Mouse (Mus musculus) heart, postnatal 36 days (tissue): ENCODE measurements around the gene Tceanc. TPM values are rescaled to one million over a fixed set of nuclear protein-coding genes. Genes with fewer than 3 reads are reported as not detected.
"Not testable (repeated sequence)": the region's sequence is repeated elsewhere in the genome, so short reads cannot be mapped to it uniquely, and the experiment has no call there.

ENCODE experiments used
- DNase-seq, 2 experiments: peaks; one replicate each; pipeline ENCODE4 v3.0.0; 2021 to 2022
- intact Hi-C: fragments of 180-260 bp; cut with DNase I; formaldehyde crosslinking; loops from one replicate; pipeline ENCODE4 v1.15.1; 2025
- total RNA-seq, 2 experiments: library from RNA; stranded (reverse); gene quantifications; 2 replicates each; pipeline ENCODE4 v1.2.3; 2021

Gene Tceanc
- 1 to 10 TPM; 2.4 to 3.6 TPM for total RNA-seq

- peak; percentile 10 for DNase-seq
- intact Hi-C loops = loop anchor here (10.0 kb wide), 2 partner anchors 344 to 546 kb away; partner anchors contain the start of gene Gemin8
These were observed at the start of gene Tceanc for GRCm38 (mm10) chrX:166518345-166518744. TSS of gene Tceanc (minus strand) at chrX:166518567.

DNA sequence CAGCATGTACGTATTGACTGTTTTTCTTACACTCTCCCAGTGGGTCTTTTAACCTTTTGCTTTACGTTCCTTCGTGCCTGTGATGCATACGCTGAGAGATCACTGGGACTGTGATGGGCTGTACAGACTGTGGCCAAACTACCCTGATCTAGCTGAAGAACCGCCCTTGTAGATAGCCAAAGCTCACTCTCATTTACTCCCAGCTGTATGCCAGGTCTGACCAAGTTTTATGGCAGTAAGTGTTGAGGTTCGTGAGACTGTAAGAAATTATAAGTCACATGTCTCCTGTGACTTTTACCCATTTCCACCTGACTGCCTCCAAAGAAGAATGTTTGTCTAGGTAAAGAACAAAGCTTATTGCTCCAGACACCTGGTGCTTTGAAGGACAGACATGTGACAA is 47.6 kb upstream of the Tceanc start:
- DNase-seq = no peak
- intact Hi-C loops = no loop called here

GRCm38 (mm10) chrX:166565401-166565800 is 47.0 kb upstream of the Tceanc start:
- no peak for DNase-seq
- intact Hi-C loops = no loop called here

- intact Hi-C loops = no loop called here
- DNase-seq = no peak
These were observed 46.5 kb upstream of the Tceanc start for GRCm38 (mm10) chrX:166564900-166565299.

DNA sequence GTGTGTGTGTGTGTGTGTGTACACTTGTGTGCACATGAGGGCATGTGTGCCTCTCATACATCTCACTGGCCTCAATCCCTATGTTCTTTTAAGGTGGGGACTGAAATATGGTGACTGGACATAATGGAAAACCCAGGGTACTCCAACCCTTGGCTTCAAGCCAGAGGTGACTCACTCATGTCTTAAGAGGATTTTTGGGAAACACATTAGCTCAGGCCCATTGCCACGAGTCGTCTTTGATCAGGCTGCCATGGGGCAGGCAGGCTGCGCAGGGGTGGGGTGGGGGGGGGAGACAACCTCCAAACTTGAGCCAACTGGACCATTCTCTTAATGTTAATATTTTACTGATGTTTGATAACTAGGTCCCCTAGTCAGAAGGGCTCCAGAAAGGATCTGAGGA is 41.0 kb upstream of the Tceanc start:
- intact Hi-C loops = no loop called here
- no peak for DNase-seq

DNA sequence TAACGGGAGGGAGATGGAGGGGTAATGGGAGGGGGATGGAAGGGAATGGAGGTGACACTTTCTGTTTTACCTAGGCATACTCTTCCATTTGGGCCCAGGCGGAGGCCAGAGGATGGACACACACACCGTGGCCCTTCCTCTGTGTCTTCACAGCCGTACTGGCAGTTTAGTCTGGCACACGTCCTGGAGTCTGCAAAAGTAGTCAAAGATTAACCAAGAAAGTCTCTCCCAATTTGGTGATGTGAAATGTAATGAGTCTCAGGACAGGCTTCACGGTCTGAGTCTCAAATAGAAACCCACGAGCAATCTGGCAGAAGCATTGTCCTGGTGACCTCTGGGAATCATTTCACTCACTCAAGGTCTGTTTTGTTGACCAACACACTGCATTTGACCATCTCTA is 34.0 kb upstream of the Tceanc start:
- intact Hi-C loops = no loop called here
- DNase-seq = no peak

DNA sequence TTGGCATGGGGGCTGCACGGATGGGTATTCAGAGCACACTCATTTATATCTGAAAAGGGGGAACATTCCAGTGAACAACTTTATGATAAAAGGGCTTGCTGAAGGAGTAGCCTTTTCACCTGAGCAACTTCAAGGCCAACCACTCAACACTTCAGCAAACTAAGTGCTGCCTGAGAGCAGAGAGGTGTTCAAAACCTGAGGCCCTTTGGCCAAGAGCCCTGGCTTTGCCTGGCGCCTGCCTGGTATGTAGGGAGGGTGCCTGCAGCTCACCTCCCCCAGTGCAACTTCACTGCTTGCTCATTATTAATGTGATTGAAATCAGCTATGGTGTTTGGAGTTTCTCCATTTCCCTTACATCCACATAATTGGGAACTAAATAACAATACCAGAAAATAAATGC is 28.1 kb upstream of the Tceanc start:
- intact Hi-C loops = no loop called here
- no peak for DNase-seq

- no peak for DNase-seq
- intact Hi-C loops = no loop called here
These were observed 16.8 kb upstream of the Tceanc start for GRCm38 (mm10) chrX:166535138-166535537.

- no peak for DNase-seq
- intact Hi-C loops = no loop called here
These were observed 15.1 kb upstream of the Tceanc start for GRCm38 (mm10) chrX:166533432-166533831.

- intact Hi-C loops = no loop called here
- no peak for DNase-seq
These were observed 13.3 kb upstream of the Tceanc start for GRCm38 (mm10) chrX:166531671-166532070.

DNA sequence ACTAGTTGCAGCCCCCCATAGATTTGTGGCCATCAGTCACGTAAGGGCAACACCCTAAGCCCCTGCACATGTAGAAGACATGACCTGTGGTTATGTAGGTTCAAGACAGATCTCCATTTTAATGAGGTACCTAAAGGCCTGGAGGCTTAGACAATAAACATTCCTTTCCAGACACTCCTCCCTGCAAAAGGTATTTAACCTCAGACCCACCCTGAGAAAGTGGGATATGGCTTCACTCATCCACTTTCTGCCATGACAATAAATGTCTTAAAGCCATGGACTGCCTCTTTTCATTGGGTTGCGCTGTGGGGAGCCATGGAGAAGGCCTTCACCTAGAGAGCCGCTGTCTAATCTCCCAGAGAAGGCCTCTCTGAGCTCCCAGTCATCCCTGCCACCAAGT is 9.8 kb upstream of the Tceanc start:
- intact Hi-C loops = no loop called here
- DNase-seq = no peak

DNA sequence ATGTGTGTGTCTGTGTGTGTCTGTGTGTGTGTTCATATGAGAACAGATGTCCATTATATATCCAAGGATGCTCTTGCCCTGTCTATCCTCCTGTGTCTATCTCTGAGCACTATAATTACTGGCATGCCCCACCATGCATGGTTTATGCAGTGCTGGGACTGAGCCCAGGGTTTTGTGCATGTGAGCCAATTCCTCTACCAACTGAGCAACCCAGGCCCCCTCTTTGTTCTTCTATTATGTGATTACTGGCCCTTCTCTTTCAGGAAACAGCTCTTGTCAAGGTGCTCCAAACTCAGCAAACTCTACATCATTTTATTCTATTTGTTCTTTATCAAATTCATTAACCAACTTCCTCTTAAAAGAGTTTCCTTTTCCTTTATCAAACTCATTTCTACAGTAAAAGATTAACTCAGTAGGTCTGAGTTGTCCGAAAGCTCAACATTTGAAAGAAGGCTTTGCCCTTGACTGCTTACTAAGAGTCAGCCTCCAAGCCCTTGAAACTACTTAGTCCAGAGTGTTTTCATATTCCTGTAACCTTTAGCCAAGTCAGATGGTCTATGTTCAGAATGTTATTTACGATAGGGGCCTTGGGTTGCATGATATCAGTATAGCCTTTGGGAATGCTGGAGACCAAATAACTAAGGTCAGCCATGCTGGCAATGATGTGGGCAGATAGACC is 7.4 kb upstream of the Tceanc start:
- intact Hi-C loops = no loop called here
- no peak for DNase-seq

DNA sequence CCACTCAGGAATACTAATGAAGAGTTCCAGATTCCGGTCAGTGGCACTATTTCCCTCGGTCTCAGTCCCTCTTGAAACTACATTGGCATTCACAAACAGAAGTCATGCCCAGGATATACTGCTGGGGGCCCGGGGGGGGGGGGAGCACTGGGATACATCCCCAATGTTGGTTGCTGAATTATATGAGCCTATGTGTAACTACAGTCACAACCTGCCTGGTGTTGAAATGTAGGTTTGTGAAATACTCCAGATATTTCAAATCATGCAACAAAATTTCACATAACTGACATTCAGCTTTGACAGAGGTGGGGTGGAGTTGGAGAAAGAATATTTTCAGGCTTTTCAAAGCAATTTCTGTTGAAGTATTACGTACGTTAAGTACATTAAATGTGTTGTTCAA is 2.4 kb upstream of the Tceanc start:
- no peak for DNase-seq
- intact Hi-C loops = no loop called here

GRCm38 (mm10) chrX:166516631-166517030 is 1.7 kb downstream of the Tceanc start:
- intact Hi-C loops = loop anchor here (10.0 kb wide), 2 partner anchors 342 to 548 kb away; partner anchors contain the start of gene Gemin8
- no peak for DNase-seq

- intact Hi-C loops = loop anchor here (10.0 kb wide), 2 partner anchors 341 to 549 kb away; partner anchors contain the start of gene Gemin8
- no peak for DNase-seq
These were observed 2.4 kb downstream of the Tceanc start for GRCm38 (mm10) chrX:166515923-166516322.

DNA sequence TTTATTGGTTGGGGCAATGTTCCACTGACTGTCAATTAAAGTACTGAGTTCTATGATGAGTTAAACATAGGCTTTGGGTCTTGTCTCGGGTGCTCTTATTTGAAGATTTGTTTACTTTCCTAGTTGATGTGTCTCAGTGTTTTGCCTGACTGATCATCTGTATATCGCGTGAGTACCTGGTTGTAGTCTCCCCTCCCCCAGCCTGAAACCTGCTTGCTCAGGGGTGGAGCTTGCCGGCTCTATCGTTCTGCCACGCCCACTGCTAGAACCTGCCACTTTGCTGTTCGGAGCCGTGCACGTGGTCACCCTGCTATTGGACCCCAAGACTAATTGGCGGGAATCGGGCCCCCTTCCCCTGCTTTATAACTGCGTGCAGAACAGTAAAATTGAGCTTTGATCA is 4.3 kb downstream of the Tceanc start:
- DNase-seq = not testable (repeated sequence)

GRCm38 (mm10) chrX:166512071-166512470 is 6.3 kb downstream of the Tceanc start:
- DNase-seq = no peak
- intact Hi-C loops = loop anchor here (5.0 to 10.0 kb wide), 3 partner anchors 140 to 553 kb away; partner anchors contain the start of gene Gemin8

More for the DNA sequence above, 4.3 kb downstream of the Tceanc start:
- intact Hi-C loops = loop anchor here (5.0 to 10.0 kb wide), 3 partner anchors 138 to 551 kb away; partner anchors contain the start of gene Gemin8

DNA sequence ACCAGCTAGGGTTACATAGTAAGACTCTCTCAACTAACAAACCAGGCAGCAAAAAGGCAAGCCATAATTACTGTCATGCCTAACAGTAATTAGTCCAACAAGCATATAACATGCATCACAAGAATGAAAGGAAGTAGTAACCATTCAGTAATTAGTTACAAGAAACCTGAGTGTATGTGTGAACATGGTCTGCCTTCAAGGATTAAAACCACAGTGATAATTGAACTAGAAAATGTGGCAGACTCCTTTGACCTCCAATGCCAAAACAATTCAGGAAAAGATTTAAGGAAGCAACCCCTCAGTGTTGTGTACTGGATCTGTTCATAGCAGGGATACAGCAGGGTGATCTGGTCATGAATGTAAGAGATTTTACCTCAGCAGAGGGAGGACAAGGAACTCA is 7.3 kb downstream of the Tceanc start:
- intact Hi-C loops = loop anchor here (2.0 to 10.0 kb wide), 5 partner anchors 32 to 554 kb away; partner anchors contain the start of genes Gemin8, Ofd1, Rab9 and Trappc2
- DNase-seq = no peak

GRCm38 (mm10) chrX:166509761-166510738 is 8.3 kb downstream of the Tceanc start:
- DNase-seq = peak; percentile 89 to 90
- intact Hi-C loops = loop anchor here (2.0 to 10.0 kb wide), 6 partner anchors 31 to 1842 kb away; partner anchors contain the start of genes Gemin8, Ofd1, Rab9 and Trappc2

DNA sequence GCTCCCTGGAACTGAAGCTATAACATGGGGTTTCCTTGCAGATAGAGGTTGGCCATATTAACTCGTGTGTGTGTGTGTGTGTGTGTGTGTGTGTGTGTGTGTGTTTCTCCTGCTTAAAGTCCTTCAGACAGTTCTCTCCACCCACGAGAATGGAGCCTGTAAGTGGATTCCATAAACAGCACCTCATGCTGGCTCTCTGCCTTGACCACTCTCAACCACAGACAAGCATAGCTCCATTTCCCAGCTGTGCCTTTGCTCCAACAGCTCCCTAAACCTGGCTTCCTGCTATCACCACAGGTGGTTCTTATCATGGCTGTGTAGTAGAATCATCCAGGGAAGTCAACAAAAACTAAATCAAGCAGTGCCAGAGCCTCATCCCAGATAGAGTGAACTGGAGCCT is 13.9 kb downstream of the Tceanc start:
- DNase-seq = no peak
- intact Hi-C loops = no loop called here
